Mouse (Mus musculus): ENCODE results near the gene Msh4.

The Msh4 gene

GRCm38 (mm10) chr3:153906136-153906871 lies at the start of gene Msh4:
Gene Msh4, minus strand, starts transcription at chr3:153906138.
- DNase-seq (ENCODE audit: low spot score in 2 of 2) = no peak

- no peak for DNase-seq (ENCODE audit: low spot score in 2 of 2)
Observed at GRCm38 (mm10) chr3:153948176-153948575, 42.2 kb upstream of the Msh4 start.

GRCm38 (mm10) chr3:153947271-153947670 lies 41.3 kb upstream of the Msh4 start:
- no peak for DNase-seq (ENCODE audit: low spot score in 2 of 2)

GRCm38 (mm10) chr3:153944335-153944990 lies 38.5 kb upstream of the Msh4 start, which contains the start of gene Acadm:
Gene Acadm, minus strand, starts transcription at chr3:153944632.
- DNase-seq (ENCODE audit: low spot score in 2 of 2) = peak; percentile 96

GRCm38 (mm10) chr3:153943901-153944334 lies 38.0 kb upstream of the Msh4 start:
- DNase-seq (ENCODE audit: low spot score in 2 of 2) = peak in 1 of 2 experiments; percentile 15

DNA sequence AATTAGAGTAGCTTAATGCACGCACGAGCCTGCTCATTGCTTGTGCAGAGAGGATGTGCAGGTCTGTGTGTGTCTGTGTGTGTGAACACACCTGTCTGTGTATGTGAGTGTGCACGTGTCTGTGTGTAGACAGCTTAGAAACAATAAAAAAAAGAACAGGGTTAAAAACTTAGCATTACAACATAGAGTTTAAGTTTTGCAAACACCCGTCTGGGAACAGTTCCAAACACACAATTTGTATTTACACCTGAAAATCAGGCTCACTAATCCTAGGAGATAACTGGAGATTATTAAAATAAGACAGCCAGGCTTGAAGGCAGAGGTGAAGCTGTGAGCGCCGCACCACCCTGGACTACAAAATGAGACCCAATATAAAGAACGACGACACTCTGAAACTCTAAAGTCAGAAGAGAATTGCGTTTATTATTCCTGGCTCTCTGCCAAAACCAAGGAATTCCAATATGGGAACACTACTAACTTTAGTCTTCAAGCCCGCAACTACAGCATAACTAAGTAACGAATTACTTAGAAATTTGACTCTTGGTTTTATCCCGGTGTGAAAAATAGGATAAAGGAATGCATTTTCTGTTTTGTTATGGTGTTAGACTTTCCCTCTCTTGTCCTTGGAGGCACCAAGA lies 37.2 kb upstream of the Msh4 start:
- no peak for DNase-seq (ENCODE audit: low spot score in 2 of 2)

DNA sequence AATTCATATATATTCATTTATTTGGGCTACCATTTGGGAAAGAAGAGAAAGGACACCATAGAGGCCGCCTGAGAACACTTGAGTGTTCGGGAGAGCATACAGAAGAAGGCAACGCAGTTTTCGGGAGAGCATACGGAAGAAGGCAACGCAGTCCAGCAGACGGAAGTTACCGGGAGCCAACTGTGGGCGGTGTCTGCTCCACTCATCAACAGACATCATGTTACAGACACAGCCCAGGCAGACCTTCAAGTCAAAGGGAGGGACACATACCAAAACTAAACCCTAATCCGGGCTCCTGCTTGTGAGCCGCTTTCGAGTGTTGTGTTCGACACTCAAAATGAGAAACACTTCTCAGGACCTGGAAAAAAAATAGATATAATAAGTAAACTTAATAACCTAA lies 35.7 kb upstream of the Msh4 start:
- no peak for DNase-seq (ENCODE audit: low spot score in 2 of 2)

DNA sequence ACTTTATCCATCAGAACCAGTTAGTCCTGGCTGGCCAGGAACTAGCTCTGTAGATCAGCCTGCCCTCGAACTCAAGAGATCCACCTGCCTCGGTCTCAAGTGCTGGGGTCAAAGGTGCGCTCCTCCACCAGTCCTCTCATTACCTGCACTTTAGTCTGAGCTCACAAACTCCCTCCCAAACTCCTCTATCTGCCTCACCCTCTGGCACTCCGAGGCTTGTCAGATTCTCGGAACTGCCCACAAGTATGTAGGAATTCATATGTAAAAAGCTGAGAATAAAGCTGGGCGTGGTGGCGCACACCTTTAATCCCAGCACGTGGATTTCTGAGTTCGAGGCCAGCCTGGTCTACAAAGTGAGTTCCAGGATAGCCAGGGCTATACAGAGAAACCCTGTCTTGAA lies 34.5 kb upstream of the Msh4 start:
- DNase-seq (ENCODE audit: low spot score in 2 of 2) = no peak

- DNase-seq (ENCODE audit: low spot score in 2 of 2) = no peak
Observed at GRCm38 (mm10) chr3:153940021-153940420, 34.1 kb upstream of the Msh4 start.

DNA sequence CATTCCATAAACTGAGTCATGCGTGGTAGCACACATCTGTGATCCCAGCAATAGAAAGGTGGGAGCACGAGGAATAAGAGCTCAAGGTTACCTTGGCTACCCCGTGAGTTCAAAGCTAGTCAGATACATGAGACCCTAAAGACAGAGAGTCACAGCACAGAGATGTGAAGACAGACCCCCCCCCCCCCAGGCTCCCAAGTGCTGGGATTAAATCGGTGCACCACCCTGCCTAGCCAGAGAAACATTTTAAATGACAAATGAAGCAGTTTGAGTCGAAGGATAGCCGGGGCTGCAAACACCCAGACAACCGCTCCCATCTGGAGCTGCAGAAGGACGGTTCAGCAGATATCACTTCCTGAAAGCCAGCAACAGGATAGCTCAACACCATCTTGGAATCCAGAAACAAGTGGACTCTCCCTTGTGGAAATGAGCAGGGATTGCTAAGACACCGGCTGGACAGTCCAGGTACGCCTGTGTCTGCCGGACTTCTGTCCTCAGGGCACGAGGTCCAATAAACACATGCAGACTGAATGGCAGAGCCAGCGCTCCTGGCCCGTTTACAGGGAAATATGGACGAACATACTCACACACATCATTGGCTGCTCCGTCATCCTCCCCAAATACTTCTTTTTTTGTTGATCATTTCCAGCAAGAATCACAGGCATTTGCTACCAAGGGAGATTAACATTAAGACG lies 31.3 kb upstream of the Msh4 start:
- DNase-seq (ENCODE audit: low spot score in 2 of 2) = no peak

- DNase-seq (ENCODE audit: low spot score in 2 of 2) = no peak
Observed at GRCm38 (mm10) chr3:153935878-153936277, 29.9 kb upstream of the Msh4 start.

- DNase-seq (ENCODE audit: low spot score in 2 of 2) = no peak
Observed at GRCm38 (mm10) chr3:153932461-153932860, 26.5 kb upstream of the Msh4 start.

DNA sequence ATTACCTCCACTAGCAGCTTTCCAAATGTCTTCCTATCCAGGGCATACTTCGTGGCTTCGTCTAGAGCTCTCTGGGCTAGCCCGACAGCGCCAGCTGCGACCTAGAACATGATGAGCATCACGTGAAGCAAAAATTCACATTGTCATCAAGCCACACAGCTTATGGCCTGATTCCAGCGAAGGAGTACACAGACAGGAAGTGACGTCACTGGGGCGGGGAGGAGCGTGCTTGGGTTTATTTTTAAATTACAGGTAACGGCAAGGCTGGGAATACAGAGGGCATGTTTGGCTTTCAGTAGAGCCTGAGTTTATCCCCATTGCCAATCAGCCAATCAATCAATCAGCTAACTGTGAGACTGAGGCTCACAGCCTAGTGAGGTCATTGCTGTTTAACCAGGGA lies 23.6 kb upstream of the Msh4 start:
- no peak for DNase-seq (ENCODE audit: low spot score in 2 of 2)

- DNase-seq (ENCODE audit: low spot score in 2 of 2) = no peak
Observed at GRCm38 (mm10) chr3:153926333-153926732, 20.4 kb upstream of the Msh4 start.

DNA sequence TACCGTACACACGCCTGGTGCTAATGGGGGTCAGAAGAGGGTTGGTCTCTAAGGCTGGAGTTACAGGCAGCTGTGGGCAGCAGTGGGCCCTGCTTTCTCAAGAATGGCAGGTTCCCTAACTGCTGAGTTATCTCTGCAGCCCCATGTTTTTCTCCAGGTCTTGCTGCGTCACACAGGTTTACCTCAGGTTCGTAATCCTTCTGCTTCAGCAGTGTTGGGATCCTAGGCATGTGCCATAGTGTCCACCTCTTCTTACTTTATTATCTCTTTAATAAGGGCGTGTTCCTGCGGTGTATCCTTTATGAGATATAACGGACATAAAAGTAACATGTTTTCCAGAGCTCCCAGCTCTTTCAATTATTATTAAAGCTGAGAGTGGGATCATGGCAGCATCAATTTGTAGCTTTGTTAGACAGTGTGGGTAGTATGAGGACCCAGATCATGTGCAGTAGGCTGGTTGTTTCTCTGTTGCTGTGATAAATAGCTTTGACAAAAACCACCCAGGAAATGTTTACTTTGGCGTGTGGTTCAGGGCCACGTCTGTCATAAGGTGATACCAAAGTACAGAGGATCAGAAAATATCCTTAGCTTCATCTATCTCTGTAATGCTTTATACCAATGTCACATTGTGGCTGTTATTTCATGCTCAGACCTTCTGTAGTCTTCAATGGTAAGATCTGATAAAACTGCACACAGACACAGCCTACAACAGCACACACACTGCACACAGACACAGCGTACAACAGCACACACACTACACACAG lies 15.4 kb upstream of the Msh4 start:
- no peak for DNase-seq (ENCODE audit: low spot score in 2 of 2)

GRCm38 (mm10) chr3:153917200-153917599 lies 11.3 kb upstream of the Msh4 start:
- DNase-seq (ENCODE audit: low spot score in 2 of 2) = no peak

GRCm38 (mm10) chr3:153913510-153914243 lies 7.7 kb upstream of the Msh4 start:
- DNase-seq (ENCODE audit: low spot score in 2 of 2) = no peak

DNA sequence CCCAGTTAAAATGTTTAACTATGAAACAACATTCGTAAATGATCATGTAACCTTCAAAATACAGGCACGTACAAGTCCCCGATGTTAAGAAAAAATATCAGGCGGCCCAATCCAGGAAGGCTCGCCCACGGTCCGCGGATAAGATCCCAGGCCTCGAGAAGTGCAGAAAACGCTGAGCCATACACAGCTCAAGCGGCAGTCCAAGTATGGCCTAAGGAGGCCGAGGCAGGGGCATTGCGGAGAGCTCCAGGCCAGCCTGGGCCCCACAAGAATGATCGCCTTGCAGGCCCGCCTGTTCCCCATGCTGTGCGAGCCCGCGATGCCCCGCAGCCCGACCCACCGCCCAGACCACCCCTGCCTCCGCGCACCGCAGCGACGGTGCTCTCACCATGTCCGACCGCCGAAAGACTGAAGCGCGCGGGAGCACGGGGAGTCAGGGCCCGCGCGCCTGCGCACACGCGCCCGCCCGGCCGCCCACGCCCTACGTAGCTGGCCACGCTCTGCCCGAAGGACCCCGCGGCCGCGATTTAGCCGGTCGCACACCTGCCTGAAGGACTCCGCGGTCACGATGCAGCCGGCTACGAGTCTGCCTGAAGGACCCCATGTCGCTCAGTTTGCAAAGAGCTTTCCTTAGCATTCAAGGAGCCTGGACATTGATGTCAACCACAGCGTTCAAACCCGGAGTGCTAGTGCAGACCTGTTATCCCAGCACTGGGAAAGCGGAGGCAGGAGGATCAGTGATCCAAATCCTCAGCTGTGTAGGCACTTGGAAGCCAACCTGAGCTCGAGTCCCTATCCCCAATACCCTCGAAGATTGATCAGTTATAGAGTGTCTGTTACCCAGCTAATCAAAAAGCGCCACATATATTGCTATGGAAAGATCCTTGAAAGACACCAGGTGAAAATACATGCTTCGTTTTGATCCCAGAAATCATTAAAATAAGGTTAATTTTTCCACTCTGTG lies 6.9 kb upstream of the Msh4 start, which contains the start of gene Rabggtb:
Gene Rabggtb, minus strand, starts transcription at position 464 of the 964 bp plus-strand sequence.
- DNase-seq (ENCODE audit: low spot score in 2 of 2) = peak; percentile 95 to 96

DNA sequence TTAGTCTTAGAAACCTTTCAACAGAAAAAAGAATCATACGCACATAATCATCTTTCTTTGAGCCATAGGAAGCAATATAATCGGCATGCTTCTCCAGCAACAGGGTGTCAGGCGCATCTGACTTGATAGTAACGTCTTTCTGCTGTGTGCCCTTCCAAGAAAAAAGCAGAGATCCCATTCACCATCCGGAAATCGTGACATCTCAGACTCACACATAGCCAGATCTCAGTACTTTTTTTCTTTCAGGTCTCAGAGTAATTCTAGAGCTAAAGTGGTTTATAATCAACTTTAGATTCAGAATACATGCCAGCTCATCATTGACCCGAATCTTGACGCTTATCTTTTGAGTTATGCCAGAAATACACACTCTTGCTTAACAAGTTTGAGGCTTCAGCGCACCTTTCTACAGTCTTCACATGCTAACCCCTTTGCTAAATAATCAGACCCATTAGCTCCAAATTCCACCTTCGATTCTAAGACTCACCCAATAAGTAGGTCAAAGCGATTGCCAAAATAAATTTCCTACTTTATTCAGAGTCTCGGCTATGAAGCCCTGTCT lies 6.0 kb upstream of the Msh4 start:
- no peak for DNase-seq (ENCODE audit: low spot score in 2 of 2)
